Mouse (Mus musculus) bone marrow, adult 2 months (tissue): ENCODE results near the gene Foxn3. TPM values are rescaled to one million over a fixed set of nuclear protein-coding genes. Genes with fewer than 3 reads are reported as not detected.
A peak's percentile ranks its signal among the peaks of the same experiment; 100 is the strongest.

Experiments used
- H3K27ac ChIP-seq: fragments of 200-500 bp; 2 replicates; pipeline ENCODE4 v1.5.1; 2012; ENCODE audit warnings: low read depth, mild to moderate bottlenecking, control low read depth, inconsistent platforms, low read length; ENCODE audit not compliant: control insufficient read depth, poor library complexity, insufficient read depth
- H3K4me1 ChIP-seq: fragments of 200-500 bp; 2 replicates; pipeline ENCODE4 v1.6.1; 2011; ENCODE audit warnings: low read length; ENCODE audit not compliant: control insufficient read depth, insufficient read depth
- H3K4me3 ChIP-seq: fragments of 200-500 bp; replicated peaks from 2 replicates; pipeline ENCODE3; 2011; ENCODE audit warnings: mild to moderate bottlenecking, low read depth, low read length, control low read depth; ENCODE audit not compliant: control insufficient read depth
- CTCF ChIP-seq: fragments of 200-500 bp; IDR thresholded peaks from 2 replicates; pipeline ENCODE4 v1.5.1; 2011; ENCODE audit warnings: low read length, control low read depth; ENCODE audit not compliant: control insufficient read depth, insufficient read depth
- POLR2A ChIP-seq: fragments of 200-500 bp; IDR thresholded peaks from 2 replicates; pipeline ENCODE4 v1.6.1; 2011; ENCODE audit warnings: low read depth, mild to moderate bottlenecking, control low read depth, low read length, borderline replicate concordance; ENCODE audit not compliant: control insufficient read depth
- WGBS: fragments of 180-500 bp; shearing (Covaris S2); methylation state at CpG from one replicate; pipeline ENCODE4 v1.1.7; 2018; 5-methylcytosine and 5-hydroxymethylcytosine counted together
- polyA plus RNA-seq: library from polyadenylated mRNA; stranded (reverse); fragments of >200 nt; gene quantifications from 2 replicates; pipeline ENCODE4 v1.2.4, GENCODE M21; 2011; ENCODE audit warnings: low replicate concordance; ENCODE audit not compliant: missing spikeins, insufficient read depth, insufficient read length

The Foxn3 gene
- polyA plus RNA-seq, 1 experiment, result 23.7 TPM

- Histone ChIP-seq H3K27ac (0 out of 2 replicates have a peak overlapping the region, but pooled peaks have one; percentile 5), H3K4me1 (no peaks in the 10 kb centered on the region), H3K4me3 (peak overlapping the region; percentile 93)
- WGBS, result 72% methylated on average over 11 of the region's 11 CpGs
- no peak for TF ChIP-seq CTCF
- no peak for TF ChIP-seq POLR2A
These were observed 169.3 kb downstream of the Foxn3 start for GRCm38 (mm10) chr12:99393867-99394630.

- Histone ChIP-seq H3K4me3 (peak overlapping the region; percentile 93), H3K27ac (peak overlapping the region; percentile 93), H3K4me1 (no peaks in the 10 kb centered on the region; the same call in 1 of the 2 replicates)
- under 1% methylated on average over 66 of the region's 71 CpGs for WGBS
- TF ChIP-seq CTCF (no peak), POLR2A (peak; percentile 54; the same call in 1 of the 2 replicates)
These were observed 170.2 kb downstream of the Foxn3 start for GRCm38 (mm10) chr12:99392944-99393866.

- no peak for TF ChIP-seq CTCF
- peak; percentile 51; the same call in 1 of the 2 replicates for TF ChIP-seq POLR2A
- peak overlapping the region; percentile 93 for H3K4me3 ChIP-seq
- H3K27ac ChIP-seq, result peak overlapping the region; percentile 93
- under 1% methylated on average over 87 of the region's 87 CpGs for WGBS
- no peaks in the 10 kb centered on the region; the same call in 1 of the 2 replicates for H3K4me1 ChIP-seq
These were observed 171.2 kb downstream of the Foxn3 start for GRCm38 (mm10) chr12:99391942-99392880.

GRCm38 (mm10) chr12:99390429-99390828 lies 173.0 kb downstream of the Foxn3 start:
- TF ChIP-seq POLR2A (no peak), CTCF (no peak)

GRCm38 (mm10) chr12:99389244-99389643 lies 174.1 kb downstream of the Foxn3 start:
- no peak overlapping the region for H3K4me3 ChIP-seq
- H3K4me1 ChIP-seq, result no peaks in the 10 kb centered on the region; the same call in 1 of the 2 replicates
- H3K27ac ChIP-seq, result no peak overlapping the region
- 94% methylated on average over 7 of the region's 7 CpGs for WGBS
- no peak for TF ChIP-seq POLR2A
- TF ChIP-seq CTCF, result no peak

More at GRCm38 (mm10) chr12:99390429-99390828, 173.0 kb downstream of the Foxn3 start:
- 73% methylated on average over 5 of the region's 5 CpGs for WGBS
- Histone ChIP-seq H3K27ac (no peak overlapping the region), H3K4me3 (no peak overlapping the region), H3K4me1 (no peaks in the 10 kb centered on the region; the same call in 1 of the 2 replicates)

DNA sequence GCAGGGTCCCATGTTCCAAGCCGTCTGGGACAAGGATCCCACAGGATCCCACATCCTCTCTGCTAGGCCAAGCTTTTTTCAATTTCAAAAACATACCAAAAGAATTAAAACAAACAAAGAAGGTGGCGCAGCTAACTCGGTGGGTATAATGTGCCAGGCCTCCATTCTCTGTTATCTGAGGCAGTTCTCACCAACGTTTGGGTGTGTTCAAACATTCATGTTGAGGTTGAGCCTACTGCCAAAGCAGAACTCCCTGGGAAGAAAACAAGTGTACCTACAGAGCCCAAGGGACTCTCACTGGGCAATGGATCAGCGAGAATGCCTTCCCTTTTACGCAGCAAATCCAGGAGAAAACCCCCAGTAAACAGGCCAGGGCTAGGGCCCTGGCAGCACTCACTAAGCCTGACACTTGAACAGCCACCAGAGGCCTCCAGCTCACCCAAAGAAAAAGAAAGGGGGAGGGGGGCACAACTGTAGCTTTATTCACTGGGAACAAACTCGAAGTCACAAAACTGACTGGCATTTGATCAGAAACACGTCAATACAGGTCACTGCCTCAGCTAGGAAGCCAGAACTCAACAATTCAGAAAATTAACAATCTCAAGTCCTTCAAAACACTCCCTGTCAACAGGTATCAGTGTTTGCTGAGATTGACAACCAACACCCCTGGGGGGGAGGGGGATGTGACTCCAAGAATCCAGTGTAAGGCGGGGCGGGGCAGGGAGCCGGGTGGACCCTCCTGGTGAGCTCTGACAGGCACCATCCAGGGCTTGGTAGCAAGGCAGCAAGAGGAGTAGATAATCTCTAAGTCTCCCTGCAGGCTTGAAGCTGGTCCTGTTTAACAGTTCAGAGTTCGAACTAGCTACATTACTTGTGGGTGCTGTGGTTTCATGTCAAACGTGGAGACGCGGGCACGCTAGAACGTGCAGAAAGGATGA lies 177.2 kb downstream of the Foxn3 start:
- WGBS, result 74% methylated on average over 17 of the region's 17 CpGs

GRCm38 (mm10) chr12:99385073-99385472 lies 178.3 kb downstream of the Foxn3 start:
- 84% methylated on average over 4 of the region's 4 CpGs for WGBS
- Histone ChIP-seq H3K27ac (no peak overlapping the region), H3K4me1 (no peaks in the 10 kb centered on the region; the same call in 1 of the 2 replicates), H3K4me3 (no peak overlapping the region)
- no peak for TF ChIP-seq POLR2A
- TF ChIP-seq CTCF, result no peak

More for the DNA sequence above, 177.2 kb downstream of the Foxn3 start:
- TF ChIP-seq POLR2A (no peak), CTCF (no peak)
- H3K27ac ChIP-seq, result no peak overlapping the region
- no peaks in the 10 kb centered on the region; the same call in 1 of the 2 replicates for H3K4me1 ChIP-seq
- H3K4me3 ChIP-seq, result no peak overlapping the region
